Mouse (Mus musculus): ENCODE results near the gene Babam1.
"Not testable (repeated sequence)": the region's sequence is repeated elsewhere in the genome, so short reads cannot be mapped to it uniquely, and the experiment has no call there.

Gene Babam1

GRCm38 (mm10) chr8:71406099-71407015 is 9.7 kb downstream of the Babam1 start:
- DNase-seq (ENCODE audit: low spot score) = peak; percentile 70

- no peak for DNase-seq (ENCODE audit: low spot score)
Observed at GRCm38 (mm10) chr8:71407441-71407840, 10.8 kb downstream of the Babam1 start.

DNA sequence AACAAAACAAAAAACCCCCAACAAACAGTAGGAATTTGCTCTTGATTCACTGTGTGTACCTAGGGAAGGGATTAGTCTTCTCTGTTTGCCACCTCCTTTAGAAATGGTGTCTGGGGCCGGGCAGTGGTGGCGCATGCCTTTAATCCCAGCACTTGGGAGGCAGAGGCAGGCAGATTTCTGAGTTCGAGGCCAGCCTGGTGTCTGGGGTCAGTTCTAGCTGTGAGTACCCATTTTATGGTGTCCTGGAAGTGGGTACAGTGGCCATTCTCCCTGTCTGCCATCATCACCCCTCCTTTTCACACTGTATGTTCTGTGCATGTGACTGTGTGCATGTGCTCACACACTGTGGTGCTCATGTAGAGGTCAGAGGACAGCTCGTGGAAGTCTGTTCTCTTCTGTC is 11.6 kb downstream of the Babam1 start:
- no peak for DNase-seq (ENCODE audit: low spot score)

GRCm38 (mm10) chr8:71411535-71412273 is 15.0 kb downstream of the Babam1 start:
- DNase-seq (ENCODE audit: low spot score) = no peak

GRCm38 (mm10) chr8:71422121-71422520 is 25.5 kb downstream of the Babam1 start:
- no peak for DNase-seq (ENCODE audit: low spot score)

- DNase-seq (ENCODE audit: low spot score) = not testable (repeated sequence)
Observed at GRCm38 (mm10) chr8:71432935-71433334, 36.3 kb downstream of the Babam1 start.

DNA sequence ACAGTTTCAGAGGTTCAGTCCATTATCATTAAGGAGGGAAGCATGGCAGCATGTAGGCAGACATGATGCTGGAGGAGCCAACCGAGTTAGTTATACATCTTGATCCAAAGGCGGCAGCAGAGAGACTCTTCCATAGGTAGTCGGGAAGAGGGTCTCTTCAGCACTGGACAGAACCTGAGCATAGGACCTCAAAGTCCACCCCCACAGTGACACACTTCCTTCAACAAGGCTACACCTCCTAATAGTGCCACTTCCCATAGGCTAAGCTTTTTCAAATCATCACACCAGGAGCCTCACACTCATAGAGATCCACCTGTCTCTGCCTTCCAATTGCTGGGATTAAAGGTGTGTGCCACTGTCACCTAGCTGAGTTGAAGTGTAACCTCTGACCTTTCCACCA is 40.4 kb downstream of the Babam1 start:
- DNase-seq (ENCODE audit: low spot score) = no peak

GRCm38 (mm10) chr8:71441404-71441803 is 44.7 kb downstream of the Babam1 start:
- no peak for DNase-seq (ENCODE audit: low spot score)

DNA sequence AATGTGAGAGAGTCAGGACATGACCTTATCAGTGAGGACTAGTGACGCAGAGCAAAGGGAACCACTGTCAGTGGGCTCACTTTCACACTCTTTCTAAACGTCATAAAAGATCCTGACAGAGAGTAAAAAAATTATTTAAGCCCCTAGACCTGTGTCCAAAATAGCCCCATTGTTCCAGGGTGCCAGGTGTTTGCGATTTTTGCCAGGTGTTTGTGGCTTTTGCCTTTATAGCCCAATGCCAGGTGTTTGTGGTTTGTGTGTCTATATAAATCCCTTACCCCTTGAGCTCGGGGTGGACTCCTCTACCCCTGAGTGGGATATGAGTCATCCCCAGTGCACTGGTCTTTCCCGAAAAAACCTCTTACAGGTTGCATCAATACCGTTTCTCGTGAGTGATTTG is 48.4 kb downstream of the Babam1 start:
- no peak for DNase-seq (ENCODE audit: low spot score)

- no peak for DNase-seq (ENCODE audit: low spot score)
Observed at GRCm38 (mm10) chr8:71451337-71451736, 54.7 kb downstream of the Babam1 start.

DNA sequence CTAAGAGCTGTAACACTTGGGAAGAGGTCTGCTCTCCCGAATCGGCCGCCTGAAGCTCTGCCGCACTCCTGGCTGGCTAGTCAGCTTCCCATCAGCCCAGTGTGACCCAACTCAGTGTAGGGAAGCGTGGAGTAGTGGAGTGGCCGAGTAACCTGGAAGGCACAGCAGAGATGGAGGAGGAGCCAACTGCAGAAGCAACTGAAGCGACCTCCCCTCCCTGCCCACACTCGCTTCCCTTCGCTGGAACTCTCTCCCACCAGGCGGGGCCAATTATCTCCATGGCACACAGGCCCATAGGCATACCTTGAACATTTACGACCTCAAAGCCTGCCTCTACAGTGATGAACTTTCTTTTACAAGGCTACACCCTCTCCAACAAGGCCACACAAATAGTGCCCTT is 55.1 kb downstream of the Babam1 start:
- DNase-seq (ENCODE audit: low spot score) = no peak

GRCm38 (mm10) chr8:71452669-71453068 is 56.0 kb downstream of the Babam1 start:
- DNase-seq (ENCODE audit: low spot score) = no peak
